Mouse (Mus musculus) cerebellum, postnatal 10 days (tissue): Measurements from ENCODE around the gene Vps33a.

Experiments
- DNase-seq, 2 experiments: peaks; one replicate each; pipeline ENCODE4 v3.0.0; 2021; ENCODE audit warnings: mixed read lengths in 2 of 2

Gene Vps33a

DNA sequence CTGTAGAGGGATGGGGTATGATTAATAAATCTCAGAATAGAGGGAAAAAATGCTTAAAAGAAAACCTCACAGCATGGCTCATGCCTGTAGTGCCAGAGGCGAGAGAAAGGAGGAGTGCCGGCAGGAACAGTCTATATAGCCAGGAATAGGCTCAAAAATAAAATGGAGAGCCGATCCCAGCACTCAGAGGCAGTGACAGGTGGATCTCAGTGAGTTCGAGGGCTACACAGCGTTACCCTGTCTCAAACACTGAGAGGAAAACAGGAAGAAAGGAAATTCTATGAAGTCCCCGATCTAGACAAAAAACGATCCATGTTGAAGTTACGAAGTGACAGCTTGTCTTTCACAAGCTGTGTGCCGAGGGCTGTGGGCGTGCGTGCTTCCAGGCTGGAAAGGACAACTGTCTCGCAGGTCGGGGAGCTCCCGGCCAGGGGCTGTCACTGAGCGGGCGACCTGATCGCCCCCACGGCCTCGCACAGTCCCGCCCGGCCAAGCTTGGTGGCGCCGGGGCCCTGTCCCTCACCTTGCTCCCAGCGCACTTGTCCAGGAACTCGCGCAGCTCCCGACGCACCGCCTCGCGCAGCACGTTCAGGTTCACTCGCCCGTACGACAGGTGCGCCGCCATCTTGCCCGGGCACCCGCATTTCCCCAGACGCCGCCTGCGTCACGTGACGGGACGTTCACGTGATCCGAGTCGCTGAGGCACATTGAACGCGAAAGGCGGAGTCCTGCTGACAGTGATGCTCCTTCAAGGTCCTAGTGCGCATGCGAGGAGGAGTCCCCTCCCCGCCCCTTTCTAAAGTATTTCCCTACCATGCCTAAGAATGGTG, at the start of gene Vps33a:
Vps33a (minus strand) TSS at position 682 of the 830 bp plus-strand sequence.
- DNase-seq: peak; percentile 99

DNA sequence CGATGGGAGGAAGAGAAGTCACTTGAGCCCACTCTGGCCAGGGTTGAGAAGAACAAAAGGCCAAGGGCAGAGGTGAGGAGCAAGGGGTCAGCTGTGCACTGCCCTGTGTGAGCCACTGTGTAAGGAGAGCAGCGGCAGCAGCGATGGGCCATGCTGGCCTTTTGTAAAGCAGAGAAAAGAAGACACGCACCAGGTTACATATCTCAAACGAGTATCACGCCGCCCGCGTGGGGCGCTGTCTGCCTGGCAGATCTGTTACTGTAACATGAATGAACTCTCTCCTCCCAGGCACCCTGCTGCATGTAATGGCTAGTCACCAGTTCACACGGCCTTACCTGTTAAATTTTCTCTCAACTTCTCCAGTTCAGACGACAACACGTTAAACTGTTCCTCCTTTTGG, 49.6 kb upstream of the Vps33a start:
- peak; percentile 82 to 84 for DNase-seq

DNA sequence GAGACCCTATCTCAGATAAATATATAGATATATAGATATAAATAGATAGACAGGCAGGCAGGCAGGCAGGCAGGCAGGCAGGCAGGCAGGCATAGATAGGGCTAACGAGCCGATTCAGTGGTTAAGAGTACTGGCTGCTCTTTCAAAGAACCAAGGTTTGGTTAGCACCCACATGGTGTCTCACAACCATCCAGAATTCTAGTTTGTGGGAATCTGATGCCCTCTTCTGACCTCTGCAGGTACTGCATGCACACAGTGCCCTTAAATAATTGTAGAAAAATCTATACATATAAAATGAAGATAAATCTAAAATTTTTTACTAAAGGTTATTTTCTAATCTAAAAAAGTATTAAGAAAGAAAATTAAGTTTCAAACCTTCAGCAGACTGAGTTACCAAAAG, 45.7 kb upstream of the Vps33a start:
- DNase-seq: peak; percentile 34 to 53

DNA sequence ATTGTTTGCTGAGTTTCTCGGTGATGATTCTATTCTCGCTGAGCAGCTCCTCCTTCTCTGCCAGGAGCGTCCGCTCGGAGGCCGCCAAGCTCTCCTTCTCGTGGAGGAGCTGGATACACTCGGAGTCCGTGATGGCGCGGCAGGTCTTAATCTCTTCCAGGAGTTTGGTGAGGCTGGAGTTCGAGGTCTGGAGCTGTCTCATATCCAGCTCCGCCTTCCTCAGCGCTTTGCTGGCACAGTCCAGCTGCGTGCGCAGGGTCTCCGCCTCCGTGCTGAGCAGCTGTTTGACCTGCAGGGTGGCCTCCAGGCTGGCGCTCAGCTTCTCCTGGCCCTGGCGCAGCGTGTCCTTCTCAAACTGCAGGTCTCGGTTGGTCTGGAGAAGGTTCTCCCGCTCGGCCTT, 41.4 kb upstream of the Vps33a start:
- DNase-seq: no peak

DNA sequence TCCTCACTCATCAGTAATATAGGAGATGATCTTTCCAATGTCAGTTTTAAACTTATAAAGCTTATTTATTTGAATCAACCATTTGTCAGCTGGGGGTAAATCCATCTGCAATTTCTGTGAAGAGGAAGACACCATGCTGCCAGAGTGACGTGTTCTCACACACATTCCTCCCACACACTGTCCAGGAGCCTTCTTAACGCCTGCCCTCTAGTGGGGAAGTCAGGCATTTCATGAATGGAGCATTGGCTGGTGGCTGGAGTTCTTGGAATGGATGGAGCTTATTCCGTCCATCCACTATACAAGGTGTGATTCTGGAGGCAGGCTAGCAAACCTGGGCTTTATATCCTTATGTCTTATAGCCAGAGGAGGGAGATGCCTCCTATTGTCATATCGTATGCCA, 37.0 kb upstream of the Vps33a start:
- DNase-seq: peak; percentile 90 to 92

DNA sequence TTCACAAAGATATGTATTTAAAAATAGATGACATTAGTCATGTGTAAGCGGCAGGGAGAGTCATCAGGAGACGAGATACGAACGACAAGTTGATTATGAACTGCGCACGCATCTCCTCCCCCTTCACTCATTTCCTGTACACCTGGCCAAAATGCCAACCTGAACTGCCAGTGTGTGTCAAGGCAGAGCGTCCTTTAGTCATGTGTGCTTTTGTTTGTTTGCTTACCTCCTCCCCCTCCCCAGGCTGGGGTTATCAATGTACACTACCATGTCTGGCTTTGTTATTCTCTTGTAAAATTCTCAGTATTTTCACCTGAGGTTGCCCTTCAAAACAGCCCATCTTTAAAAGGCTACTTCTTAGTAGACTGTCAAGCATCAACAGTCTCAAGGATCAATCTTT, 36.6 kb upstream of the Vps33a start:
- DNase-seq: no peak

DNA sequence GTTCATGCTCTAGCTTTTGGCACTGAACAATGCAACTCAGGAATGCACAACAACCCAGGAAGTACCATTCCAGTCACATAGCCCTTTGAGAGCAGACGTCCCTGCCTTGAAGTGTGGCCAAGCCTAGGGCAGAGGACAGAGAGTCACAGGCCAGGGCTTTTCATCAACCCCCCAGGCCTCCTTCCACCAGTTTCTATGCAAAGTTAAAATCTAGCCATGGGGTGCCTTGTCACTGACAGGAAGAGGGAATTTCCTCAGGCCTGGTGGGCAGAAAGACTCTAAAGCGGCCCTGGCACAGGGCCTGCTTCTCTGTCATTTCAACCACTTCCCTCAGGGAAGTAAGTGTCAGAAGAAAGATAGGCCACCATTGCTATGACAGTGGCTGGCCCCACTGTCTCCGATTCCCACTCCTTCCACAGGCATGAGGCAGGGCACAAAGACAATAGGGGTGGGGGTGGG, 34.4 kb upstream of the Vps33a start:
- peak; percentile 18 to 32 for DNase-seq

DNA sequence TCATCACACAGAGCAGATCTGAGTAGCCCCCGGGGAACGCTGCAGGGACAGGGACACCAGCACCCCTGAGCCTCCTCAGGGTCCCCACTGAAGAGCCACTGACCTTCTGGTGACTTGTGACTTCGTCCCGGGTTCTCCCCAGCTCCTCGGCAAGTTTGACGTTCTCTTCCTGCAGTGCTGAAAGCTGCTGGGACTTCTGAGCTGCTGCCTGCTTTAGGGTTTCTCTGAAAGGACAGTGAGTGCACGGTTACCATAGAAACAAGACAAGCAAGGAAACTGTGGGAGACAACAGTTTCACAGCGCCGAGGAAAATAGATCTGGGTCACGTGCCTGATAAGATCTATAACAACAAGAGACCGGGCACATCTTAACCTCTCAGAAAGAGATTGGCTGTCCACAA, 30.7 kb upstream of the Vps33a start:
- DNase-seq: no peak

DNA sequence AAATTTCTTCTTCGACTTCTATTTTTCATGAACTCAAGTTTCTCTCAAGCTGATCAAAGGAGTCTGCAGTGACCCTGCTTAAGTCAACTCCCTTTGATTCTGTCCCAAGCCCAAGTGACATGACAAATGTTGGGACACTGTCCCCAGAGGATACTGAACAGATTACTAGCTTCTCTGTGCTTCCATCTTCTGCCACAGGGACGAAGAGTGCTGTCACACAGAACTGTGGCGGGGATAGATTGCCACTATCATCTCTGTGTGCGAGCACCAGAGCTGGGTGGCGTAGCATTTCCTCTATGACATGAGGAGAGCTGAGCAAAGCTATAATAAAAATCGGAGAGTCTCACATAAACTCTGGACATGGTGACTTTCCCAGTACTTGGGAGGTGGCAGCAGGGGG, 29.3 kb upstream of the Vps33a start:
- DNase-seq: no peak

DNA sequence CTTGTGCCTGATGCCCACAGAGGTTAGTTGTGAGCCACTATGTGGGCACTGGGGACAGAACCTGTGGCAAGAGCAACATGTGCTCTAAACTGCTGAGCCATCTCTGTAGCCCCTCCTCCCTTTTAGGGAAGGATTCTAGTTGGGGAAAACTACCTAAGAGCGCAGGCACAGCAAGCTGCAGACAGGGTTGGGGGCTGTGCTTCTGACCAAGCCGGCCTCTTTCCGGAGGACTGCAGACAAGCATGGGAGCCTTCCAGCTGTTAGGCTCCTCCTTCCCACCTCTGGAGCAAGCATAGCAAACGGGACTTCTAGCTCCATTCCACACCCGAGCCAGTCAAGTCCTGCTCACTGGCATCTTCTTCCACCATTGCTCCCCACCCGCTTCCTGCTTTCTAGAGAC, 26.5 kb upstream of the Vps33a start:
- no peak for DNase-seq

DNA sequence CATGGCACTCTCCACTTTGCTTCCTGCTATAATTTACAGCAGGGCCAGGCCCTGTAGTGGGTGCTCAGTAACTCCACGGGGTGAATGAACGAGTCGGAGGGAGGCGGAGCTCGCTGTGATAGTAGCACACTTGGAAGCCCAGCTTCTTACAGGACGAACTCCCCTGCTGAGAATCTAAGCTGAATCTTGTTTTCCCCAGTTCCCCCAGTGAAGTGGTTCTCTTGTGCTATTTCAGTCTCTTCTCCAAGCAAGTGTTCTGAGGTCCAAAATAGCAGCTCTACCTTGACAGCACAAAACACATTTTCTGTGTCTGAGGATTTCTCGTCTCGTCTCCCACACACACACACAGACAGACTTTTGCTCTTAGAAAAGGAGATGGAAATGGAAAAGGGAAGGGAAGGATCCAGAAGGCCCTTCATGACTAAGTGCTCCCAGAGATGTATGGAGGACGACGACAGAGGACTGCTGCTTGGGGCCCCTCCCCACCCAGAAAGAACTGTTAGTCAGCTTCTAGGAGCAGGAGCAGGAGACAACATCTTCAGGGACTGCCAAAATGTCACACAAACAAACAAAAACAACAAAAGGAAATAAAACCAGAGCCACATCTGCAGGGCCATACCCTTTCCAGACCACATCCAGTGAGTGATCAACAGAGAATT, 20.9 kb upstream of the Vps33a start:
- DNase-seq: no peak

DNA sequence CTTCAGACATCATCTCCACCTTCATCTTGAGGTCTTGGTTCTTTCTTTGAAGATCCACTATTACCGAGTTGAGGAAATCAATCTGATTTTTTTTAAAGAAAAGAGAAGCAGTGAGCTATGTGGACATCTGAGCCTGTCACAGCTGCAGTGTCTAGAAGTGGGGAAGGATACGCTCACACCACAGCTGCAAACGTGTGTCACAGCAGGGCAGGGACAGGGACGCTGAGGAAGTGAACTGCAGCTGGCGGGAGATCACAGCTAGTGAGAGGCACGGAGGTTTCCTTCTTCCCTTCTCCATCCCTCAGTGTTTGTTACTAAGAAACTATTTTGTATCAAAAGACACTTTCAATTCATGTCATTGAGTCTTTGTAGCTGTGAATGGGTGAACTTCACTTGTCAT, 7.2 kb upstream of the Vps33a start:
- no peak for DNase-seq

DNA sequence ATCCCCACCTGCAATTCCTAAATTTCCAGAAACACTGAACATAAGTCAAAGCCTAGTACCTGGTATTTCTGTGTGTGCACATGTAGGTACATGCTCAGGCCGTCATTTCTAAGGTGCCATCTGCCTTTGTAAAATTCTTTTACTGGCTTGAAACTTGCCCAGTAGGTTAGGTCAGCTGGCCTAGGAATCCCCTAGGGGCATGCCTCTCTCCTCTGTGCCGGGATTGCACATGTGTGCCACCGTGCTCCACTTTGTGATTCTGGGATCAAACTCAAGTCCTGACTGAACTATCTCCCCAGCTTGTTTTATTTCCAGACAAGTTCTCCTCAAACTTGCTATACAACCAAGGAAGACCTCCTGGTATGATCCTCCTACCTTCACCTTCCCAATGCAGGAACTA, 3.9 kb upstream of the Vps33a start:
- DNase-seq: no peak

DNA sequence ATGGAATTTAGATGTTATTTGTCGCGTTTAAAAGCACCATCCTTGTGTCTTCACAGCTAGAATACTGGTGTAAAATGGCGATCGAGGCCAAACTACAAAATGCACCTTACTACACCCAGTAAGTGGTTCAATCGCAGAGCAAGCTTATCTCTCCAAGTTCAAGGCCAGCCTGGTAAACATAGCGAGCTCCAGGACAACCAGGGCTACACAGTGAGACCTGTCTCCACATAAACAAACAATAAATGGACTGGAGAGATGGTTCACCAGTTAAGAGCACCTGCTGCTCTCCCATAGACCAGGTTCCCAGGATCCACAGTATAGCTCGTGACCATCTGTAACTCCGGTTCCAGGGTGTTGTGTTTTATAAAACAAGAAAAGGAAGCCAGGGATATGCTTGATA, 524 bp upstream of the Vps33a start:
- DNase-seq: no peak

DNA sequence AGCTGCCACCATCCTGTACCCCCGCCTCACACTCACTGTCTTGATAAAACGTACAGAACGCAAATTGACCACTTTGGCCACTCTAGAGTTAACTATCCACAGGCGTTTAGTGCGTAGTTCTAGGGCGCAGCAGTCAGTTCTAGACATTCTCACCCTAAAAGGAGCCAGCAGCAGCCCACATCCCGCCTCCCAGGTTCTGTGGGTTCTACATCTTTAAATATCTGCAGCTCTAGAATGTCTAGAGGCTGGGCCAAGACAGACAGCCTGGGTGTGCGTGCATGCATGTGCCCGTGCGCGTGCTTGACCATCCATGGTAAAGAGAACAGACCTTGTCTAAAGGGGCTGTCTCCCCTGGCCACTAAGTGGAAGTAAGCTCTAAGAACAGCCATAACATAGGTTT, 11.7 kb downstream of the Vps33a start:
- DNase-seq: no peak

DNA sequence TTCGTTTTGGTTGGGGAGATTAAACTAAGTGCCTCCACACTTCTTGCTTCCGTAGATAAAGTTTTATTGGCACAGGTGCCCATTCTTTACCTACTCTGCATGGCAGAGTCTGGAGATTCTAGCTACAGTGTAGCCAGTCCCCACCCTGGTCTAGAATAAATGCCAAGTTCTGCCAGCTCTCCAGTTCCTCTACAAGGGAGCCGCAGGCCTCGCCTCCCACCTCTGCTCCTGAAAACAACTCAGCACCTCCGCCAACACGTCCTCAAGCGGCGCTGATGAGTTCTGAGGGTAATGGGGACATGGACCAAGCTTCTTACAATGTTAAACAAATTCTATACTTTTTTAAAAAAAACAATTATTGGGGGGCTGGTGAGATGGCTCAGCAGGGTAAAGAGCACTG, 13.2 kb downstream of the Vps33a start:
- no peak for DNase-seq

DNA sequence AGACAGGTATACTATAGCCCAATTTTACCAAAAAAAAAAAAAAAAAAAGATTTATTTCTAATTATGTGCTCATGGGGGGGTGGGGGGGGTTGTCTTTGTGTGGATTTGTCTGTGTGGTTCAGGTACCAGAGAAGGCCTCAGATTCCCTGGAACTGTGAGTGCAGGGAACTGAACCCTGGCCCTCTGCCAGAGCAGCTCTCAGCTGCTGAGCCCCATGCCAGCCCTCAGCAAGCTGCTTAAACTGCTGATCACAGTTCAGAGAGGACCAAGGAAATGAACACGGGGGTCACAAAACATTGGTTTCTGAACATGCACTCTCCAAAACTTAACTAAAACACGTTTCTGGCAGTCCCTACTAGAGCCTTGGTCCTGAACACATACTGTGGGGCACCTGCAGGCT, 16.4 kb downstream of the Vps33a start:
- peak; percentile 89 to 93 for DNase-seq

DNA sequence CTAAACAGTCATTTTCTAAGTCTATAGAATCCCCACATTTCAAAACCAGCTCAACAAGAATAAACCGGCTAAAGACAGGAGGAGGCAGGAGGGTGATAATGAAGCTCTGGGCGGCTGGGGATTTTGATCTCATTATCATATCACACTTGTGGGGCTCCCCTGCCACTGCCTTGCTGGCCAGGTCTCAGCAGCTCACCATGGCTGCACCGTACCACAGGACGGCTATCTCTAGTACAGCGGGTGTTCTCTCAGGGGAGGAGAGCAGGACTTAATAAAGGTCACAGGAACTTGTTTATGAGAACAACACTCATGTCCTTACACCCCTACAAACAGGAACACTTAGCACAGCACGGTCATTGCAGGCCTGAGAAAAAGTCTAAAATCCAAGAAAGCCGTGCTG, 17.1 kb downstream of the Vps33a start:
- no peak for DNase-seq

DNA sequence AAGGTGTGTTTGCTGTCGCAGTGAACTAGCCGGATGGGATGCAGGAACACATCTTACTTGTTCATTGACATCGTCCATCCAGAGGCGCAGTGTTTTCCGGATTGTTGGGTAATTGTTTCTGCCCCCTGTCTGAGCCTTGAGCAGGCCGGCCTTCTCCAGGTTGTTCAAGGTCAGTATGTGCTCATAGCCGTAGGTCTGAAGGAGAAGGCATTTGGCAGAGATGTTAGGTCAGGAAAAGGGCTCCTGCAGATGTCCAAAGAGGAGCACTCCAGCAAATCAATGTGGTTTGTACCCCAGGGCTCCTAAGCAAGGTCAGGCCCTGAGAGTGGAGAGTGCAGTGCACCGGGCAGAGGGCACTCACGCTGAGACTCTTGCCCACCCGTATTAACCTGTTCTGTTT, 39.0 kb downstream of the Vps33a start:
- DNase-seq: no peak

DNA sequence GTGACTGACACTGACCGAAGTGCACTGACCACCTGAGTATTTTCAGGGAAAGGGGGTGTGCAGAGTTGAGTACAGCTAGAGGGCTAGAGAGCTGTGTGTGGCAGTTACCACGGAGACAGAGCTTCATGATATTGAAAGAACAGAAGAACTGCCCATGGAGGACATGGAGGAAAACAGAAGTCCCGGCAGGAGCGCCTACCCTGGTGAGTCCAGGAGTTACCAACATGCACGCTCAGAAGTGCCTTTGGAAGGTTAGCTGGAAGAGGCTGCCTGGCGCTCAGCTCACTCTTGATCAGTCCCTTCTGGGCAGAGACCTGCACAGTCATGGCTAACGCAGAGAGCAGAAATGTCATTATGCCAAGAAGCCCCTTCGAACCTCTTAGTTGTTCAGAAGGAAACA, 42.8 kb downstream of the Vps33a start:
- no peak for DNase-seq

DNA sequence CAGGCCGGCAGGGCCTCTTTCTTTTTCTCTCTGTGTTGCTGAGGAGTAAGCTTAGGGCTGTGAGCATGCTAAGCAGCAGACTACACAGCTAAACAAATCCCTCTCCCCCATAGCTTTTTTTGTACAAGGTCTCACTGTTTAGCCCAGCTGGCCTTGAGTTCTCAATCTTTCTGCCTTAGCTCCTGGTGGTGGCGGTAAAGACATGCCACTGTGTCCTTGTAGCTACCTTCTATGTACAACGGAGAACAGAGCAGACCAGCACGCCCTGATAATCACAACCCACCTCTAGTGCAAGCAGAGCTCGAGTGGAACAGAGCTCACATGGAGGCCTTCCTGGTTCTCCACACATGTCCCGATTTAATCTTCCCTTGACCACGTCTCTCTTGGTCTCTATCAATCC, 44.2 kb downstream of the Vps33a start:
- DNase-seq: no peak

DNA sequence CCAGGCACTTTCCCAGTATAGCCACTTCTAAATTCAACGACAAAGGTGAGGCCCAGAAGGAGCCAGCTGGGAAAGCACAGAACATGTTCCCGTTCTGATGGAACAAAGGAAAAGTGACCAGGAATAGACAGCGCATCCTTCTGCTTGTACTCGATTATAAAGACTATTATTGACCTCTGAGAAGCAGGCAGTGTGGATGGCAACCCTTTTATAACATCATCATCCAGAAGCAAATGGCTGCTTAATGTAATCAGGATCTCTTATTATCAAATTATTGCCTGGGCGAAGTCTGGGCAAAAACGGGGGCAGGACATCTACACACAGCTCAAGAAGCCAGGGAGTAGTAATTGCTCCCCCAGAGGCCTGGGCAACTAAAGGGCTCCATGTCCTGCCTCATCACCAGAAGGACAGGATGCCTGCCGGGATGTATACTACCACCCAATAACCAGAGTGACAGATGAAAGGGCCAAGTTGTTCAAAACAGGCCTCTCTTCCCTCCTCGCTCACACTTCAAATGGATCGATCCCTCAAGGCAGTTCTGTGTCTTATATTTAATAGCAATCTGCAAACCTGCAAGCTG, 46.8 kb downstream of the Vps33a start:
- no peak for DNase-seq

DNA sequence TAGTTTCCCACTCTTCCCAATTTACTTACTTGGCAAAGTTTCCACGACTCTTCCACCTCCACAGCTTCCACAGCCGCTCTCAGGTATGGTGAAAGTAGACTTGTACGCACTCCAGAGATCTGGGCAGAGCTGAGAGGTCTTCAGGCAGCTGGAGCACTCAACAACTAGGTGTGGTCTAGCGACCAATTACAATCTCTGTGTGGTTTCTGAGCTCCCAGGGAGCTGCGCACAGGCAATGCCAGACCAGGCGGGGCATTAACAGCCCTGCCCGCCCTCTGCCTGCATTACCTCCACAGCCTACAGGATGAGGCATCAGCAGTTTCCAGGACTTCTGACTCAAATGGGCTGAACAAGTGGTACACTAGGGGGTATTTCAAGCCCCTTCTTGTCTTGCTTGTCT, 47.6 kb downstream of the Vps33a start, which contains the start of gene Gm49027:
Gm49027 (minus strand) TSS at position 208 of the 400 bp plus-strand sequence.
- DNase-seq: no peak

DNA sequence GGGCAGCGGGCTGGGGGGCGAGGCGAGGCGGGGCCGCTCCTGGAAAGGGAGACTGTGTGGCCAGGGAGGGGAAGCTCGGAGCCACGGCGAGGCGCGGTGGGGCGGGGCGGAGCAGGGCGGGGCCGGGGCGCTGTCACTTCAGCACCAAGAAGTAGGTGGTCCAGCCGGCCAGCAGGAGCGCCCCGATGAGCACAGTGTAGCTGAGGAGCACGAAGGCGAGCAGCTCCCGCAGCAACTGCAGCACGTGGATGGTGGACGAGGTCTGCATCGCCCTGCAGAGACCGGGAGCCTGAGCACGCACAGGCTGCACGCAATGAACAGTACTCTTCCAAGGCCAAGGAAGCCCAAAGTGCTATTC, 48.5 kb downstream of the Vps33a start:
- DNase-seq: no peak
